19 mouse cellular contexts compared by ENCODE assay signal in the genomic region with DNA sequence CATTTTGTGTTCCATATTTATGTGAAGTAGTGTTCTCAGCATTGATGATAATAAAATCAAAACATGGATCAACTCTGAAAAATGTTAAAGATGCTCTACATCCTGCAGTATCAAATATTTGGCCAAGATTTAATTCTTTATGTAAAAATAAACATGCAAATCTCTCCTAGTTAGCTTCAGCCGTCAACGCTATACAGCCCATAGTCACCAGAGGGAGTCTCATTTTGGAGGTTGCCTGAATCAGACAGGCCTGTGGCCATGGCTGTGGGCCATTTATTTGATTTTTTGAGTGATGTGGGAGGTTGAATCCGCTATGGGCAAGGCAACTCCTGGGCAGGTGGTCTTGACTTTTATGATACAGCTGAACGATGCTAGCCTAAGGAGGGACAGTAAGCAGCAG.
"Had no signal": no experiment of that assay in that cellular context is flagged by ENCODE, and none has a peak within 500 bp of the region (broad histone marks: within the 10 kb centered on the region; RNA-seq: fewer than 3 reads in every experiment).

No protein-coding gene starts in this region.

- DNase-seq: kidney, adult 11 months; kidney, adult 9 months; kidney, postnatal 10 days; layer of hippocampus, adult 9-11 months; layer of hippocampus, postnatal 36 days; left cerebral cortex, postnatal 4 days; lung, adult 18-20 months; lung, postnatal 10 days; lung, postnatal 4 days; right cerebral cortex, adult 18-20 months; right cerebral cortex, postnatal 25 days; spleen, adult 18-20 months; thymus, adult 2 months; thymus, postnatal 25 days had no signal

- H3K4me3 ChIP-seq: limb, embryonic 13.5 days; midbrain, embryonic 12.5 days; myocyte; neural tube, embryonic 15.5 days had no signal

- H3K4me1 ChIP-seq: limb, embryonic 13.5 days; midbrain, embryonic 12.5 days; neural tube, embryonic 15.5 days had no signal

- H3K27ac ChIP-seq: limb, embryonic 13.5 days; liver, embryonic 14.5 days; midbrain, embryonic 12.5 days; neural tube, embryonic 15.5 days had no signal

- H3K4me2 ChIP-seq: limb, embryonic 13.5 days; midbrain, embryonic 12.5 days; neural tube, embryonic 15.5 days had no signal

- H3K27me3 ChIP-seq: limb, embryonic 13.5 days; midbrain, embryonic 12.5 days; neural tube, embryonic 15.5 days had no signal

- H3K9me3 ChIP-seq: limb, embryonic 13.5 days; midbrain, embryonic 12.5 days; neural tube, embryonic 15.5 days had no signal

- H3K9ac ChIP-seq: limb, embryonic 13.5 days; liver, embryonic 14.5 days; midbrain, embryonic 12.5 days; neural tube, embryonic 15.5 days had no signal

- H3K36me3 ChIP-seq: limb, embryonic 13.5 days; midbrain, embryonic 12.5 days; neural tube, embryonic 15.5 days had no signal
